Mouse (Mus musculus): Measurements from ENCODE around the gene Pnpo. TPM values are rescaled to one million over a fixed set of nuclear protein-coding genes. Genes with fewer than 3 reads are reported as not detected.

Pnpo gene
- polyA plus RNA-seq, 1 experiment from 2014 or later: 18.4 TPM

GRCm38 (mm10) chr11:96906431-96907161 is 37.2 kb downstream of the Pnpo start:
- H3K4me1 ChIP-seq (ENCODE audit: insufficient read depth): peaks cover 11% of the 10 kb centered on the region
- H3K27ac ChIP-seq (ENCODE audit: low read depth): peak overlapping the region; percentile 54; the same call in 1 of the 2 replicates
- H3K4me3 ChIP-seq (ENCODE audit: low read depth, low read length): no peak overlapping the region
- no peak for TF ChIP-seq CTCF (IDR thresholded peaks at IDR 0.05; ENCODE audit: low read depth)
- H3K27me3 ChIP-seq (ENCODE audit: insufficient read depth, low read length): 0 out of 2 replicates have a peak, but pooled peaks cover 3% of the 10 kb centered on the region
- peaks cover 37% of the 10 kb centered on the region for H3K36me3 ChIP-seq (ENCODE audit: insufficient read depth)
- WGBS: 19% methylated on average over 15 of the region's 15 CpGs
- no peak overlapping the region for H3K4me2 ChIP-seq
- ATAC-seq (ENCODE audit: insufficient read depth): 0 out of 2 replicates have a peak, but pooled peaks have one; percentile 21
- peak overlapping the region; percentile 16; the same call in 1 of the 2 replicates for H3K9ac ChIP-seq
- H3K9me3 ChIP-seq (ENCODE audit: low read depth, low read length): no peaks in the 10 kb centered on the region
- peak; percentile 47 for DNase-seq

- peak; percentile 39; the same call in 1 of the 2 replicates for ATAC-seq (ENCODE audit: insufficient read depth)
- H3K9ac ChIP-seq: no peak overlapping the region
- peak; percentile 55 for DNase-seq
- H3K27ac ChIP-seq (ENCODE audit: low read depth): peak overlapping the region; percentile 50
- H3K9me3 ChIP-seq (ENCODE audit: low read depth, low read length): no peaks in the 10 kb centered on the region
- WGBS: 18% methylated on average over 16 of the region's 16 CpGs
- peaks cover 11% of the 10 kb centered on the region for H3K4me1 ChIP-seq (ENCODE audit: insufficient read depth)
- H3K4me3 ChIP-seq (ENCODE audit: low read depth, low read length): no peak overlapping the region
- peaks cover 7% of the 10 kb centered on the region for H3K36me3 ChIP-seq (ENCODE audit: insufficient read depth)
- TF ChIP-seq CTCF (IDR thresholded peaks at IDR 0.05; ENCODE audit: low read depth): no peak
- H3K27me3 ChIP-seq (ENCODE audit: insufficient read depth, low read length): no peaks in the 10 kb centered on the region
- no peak overlapping the region for H3K4me2 ChIP-seq
Measured at GRCm38 (mm10) chr11:96902639-96903635, 40.8 kb downstream of the Pnpo start.

- TF ChIP-seq CTCF (IDR thresholded peaks at IDR 0.05; ENCODE audit: low read depth): no peak
- Histone ChIP-seq H3K4me1 (ENCODE audit: insufficient read depth) (peaks cover 8% of the 10 kb centered on the region), H3K9ac (no peak overlapping the region), H3K36me3 (ENCODE audit: insufficient read depth) (no peaks in the 10 kb centered on the region), H3K9me3 (ENCODE audit: low read depth, low read length) (no peaks in the 10 kb centered on the region), H3K4me2 (no peak overlapping the region), H3K4me3 (ENCODE audit: low read depth, low read length) (no peak overlapping the region), H3K27ac (ENCODE audit: low read depth) (no peak overlapping the region), H3K27me3 (ENCODE audit: insufficient read depth, low read length) (no peaks in the 10 kb centered on the region)
- ATAC-seq (ENCODE audit: insufficient read depth) (no peak), DNase-seq (no peak)
- 48% methylated on average over 9 of the region's 9 CpGs for WGBS
Measured at GRCm38 (mm10) chr11:96901332-96901731, 42.5 kb downstream of the Pnpo start.

- Histone ChIP-seq H3K36me3 (ENCODE audit: insufficient read depth) (no peaks in the 10 kb centered on the region), H3K9me3 (ENCODE audit: low read depth, low read length) (no peaks in the 10 kb centered on the region), H3K9ac (no peak overlapping the region), H3K4me2 (no peak overlapping the region), H3K27ac (ENCODE audit: low read depth) (no peak overlapping the region), H3K27me3 (ENCODE audit: insufficient read depth, low read length) (no peaks in the 10 kb centered on the region), H3K4me3 (ENCODE audit: low read depth, low read length) (no peak overlapping the region), H3K4me1 (ENCODE audit: insufficient read depth) (peaks cover 8% of the 10 kb centered on the region)
- 43% methylated on average over 13 of the region's 13 CpGs for WGBS
- ATAC-seq (ENCODE audit: insufficient read depth) (no peak), DNase-seq (no peak)
- TF ChIP-seq CTCF (IDR thresholded peaks at IDR 0.05; ENCODE audit: low read depth): no peak
Measured at GRCm38 (mm10) chr11:96899449-96900306, 44.1 kb downstream of the Pnpo start.

GRCm38 (mm10) chr11:96895886-96896285 is 47.9 kb downstream of the Pnpo start:
- TF ChIP-seq CTCF (IDR thresholded peaks at IDR 0.05; ENCODE audit: low read depth): no peak
- Histone ChIP-seq H3K4me2 (no peak overlapping the region), H3K9me3 (ENCODE audit: low read depth, low read length) (no peaks in the 10 kb centered on the region), H3K4me1 (ENCODE audit: insufficient read depth) (no peaks in the 10 kb centered on the region), H3K4me3 (ENCODE audit: low read depth, low read length) (no peak overlapping the region), H3K36me3 (ENCODE audit: insufficient read depth) (no peaks in the 10 kb centered on the region), H3K9ac (no peak overlapping the region), H3K27me3 (ENCODE audit: insufficient read depth, low read length) (no peaks in the 10 kb centered on the region), H3K27ac (ENCODE audit: low read depth) (no peak overlapping the region)
- no peak for ATAC-seq (ENCODE audit: insufficient read depth)
- 80% methylated on average over 4 of the region's 4 CpGs for WGBS
- peak; percentile 38 for DNase-seq

GRCm38 (mm10) chr11:96893203-96893842 is 50.5 kb downstream of the Pnpo start:
- Histone ChIP-seq H3K36me3 (ENCODE audit: insufficient read depth) (no peaks in the 10 kb centered on the region), H3K27me3 (ENCODE audit: insufficient read depth, low read length) (no peaks in the 10 kb centered on the region), H3K4me2 (no peak overlapping the region), H3K9ac (no peak overlapping the region), H3K27ac (ENCODE audit: low read depth) (no peak overlapping the region), H3K9me3 (ENCODE audit: low read depth, low read length) (no peaks in the 10 kb centered on the region), H3K4me3 (ENCODE audit: low read depth, low read length) (no peak overlapping the region), H3K4me1 (ENCODE audit: insufficient read depth) (no peaks in the 10 kb centered on the region)
- DNase-seq: no peak
- TF ChIP-seq CTCF (IDR thresholded peaks at IDR 0.05; ENCODE audit: low read depth): no peak
- no peak for ATAC-seq (ENCODE audit: insufficient read depth)
- 55% methylated on average over 11 of the region's 11 CpGs for WGBS

Data from lung, embryonic 14.5 days (tissue).